Mouse (Mus musculus) gastrocnemius, adult 8-10 months (tissue): Measurements from ENCODE around the gene Efhd2. TPM values are rescaled to one million over a fixed set of nuclear protein-coding genes. Genes with fewer than 3 reads are reported as not detected.

Source experiments
- DNase-seq, 2 experiments: peaks; one replicate each; pipeline ENCODE4 v3.0.0; 2022; ENCODE audit warnings: low spot score in 2 of 2
- total RNA-seq, 4 experiments: library from RNA; stranded (reverse); gene quantifications; 2 replicates each; pipeline ENCODE4 v1.2.4; 2022

Gene Efhd2
- total RNA-seq, 4 experiments from 2014 or later = 2.1 to 3.7 (median 3.1) TPM

GRCm38 (mm10) chr4:141881289-141881914, 6.7 kb upstream of the Efhd2 start:
- DNase-seq = no peak

DNA sequence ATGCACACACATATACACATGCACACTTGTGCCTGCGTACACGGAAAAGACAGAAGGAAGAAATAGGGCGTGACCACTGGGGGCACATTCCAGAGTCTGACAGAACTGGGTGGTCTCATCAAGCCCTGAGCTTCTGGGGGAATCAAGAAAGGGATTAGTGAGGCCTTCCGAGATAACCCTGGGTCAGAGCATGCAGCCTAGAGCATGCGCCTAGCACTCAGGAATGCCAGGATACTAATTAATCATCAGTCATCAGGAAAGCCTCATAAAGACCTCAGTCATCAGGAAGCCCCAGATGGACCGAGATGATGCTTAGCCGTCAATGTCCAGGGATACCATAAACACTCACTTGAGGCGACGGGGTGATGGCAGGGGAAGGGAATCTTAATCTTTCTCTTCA, 5.2 kb upstream of the Efhd2 start:
- no peak for DNase-seq

- DNase-seq = no peak
These were observed 4.4 kb upstream of the Efhd2 start for GRCm38 (mm10) chr4:141879074-141879473.

GRCm38 (mm10) chr4:141878621-141879020, 3.9 kb upstream of the Efhd2 start:
- no peak for DNase-seq

- no peak for DNase-seq
These were observed 875 bp upstream of the Efhd2 start for GRCm38 (mm10) chr4:141875481-141876108.

DNA sequence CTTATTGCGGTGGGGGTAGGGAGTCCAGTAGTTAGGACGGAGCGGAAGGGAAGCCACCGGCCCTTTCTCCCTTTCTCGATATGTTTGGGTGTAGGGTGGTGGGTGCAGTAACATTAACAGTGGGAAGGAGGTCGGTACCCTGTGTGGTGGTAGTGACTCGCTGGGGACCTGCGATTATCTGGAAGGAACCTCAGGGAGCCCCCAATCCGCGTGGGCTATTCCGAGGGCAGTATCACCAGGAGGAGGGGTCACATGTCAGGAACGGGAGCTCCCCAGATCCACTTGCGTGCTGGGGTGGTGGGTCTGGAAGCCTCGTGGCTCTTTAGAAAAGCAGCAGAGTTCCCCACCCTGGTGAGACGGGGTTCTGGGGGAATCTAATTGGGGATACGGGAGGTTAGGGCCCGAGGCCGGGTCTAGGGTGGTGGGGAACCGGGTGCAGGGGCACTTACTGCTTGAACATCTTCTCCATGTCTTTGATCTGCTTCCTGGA, 564 bp downstream of the Efhd2 start:
- DNase-seq = no peak

DNA sequence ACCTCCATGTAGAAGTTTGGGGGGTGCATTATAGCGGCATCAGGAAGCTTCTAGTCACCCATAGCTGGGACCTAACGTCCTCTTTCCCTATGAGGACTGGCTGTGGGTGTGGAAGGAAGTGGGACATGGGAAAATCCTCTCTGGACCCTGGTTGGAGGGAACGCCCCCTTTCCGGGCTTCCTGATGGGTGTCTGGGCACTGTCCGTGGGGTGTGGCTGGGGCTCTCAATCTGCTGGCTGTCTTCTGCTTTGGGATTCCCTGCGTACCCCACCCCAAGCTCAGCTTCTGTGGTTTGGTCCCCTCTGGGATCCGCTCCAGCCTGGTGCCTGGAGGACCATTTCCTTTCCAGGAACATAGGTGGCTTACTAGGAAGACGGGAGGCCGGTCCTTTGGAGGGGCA, 1.7 kb downstream of the Efhd2 start:
- no peak for DNase-seq

- no peak for DNase-seq
These were observed 2.8 kb downstream of the Efhd2 start for GRCm38 (mm10) chr4:141871909-141872308.

- no peak for DNase-seq
These were observed 3.4 kb downstream of the Efhd2 start for GRCm38 (mm10) chr4:141871333-141871725.

DNA sequence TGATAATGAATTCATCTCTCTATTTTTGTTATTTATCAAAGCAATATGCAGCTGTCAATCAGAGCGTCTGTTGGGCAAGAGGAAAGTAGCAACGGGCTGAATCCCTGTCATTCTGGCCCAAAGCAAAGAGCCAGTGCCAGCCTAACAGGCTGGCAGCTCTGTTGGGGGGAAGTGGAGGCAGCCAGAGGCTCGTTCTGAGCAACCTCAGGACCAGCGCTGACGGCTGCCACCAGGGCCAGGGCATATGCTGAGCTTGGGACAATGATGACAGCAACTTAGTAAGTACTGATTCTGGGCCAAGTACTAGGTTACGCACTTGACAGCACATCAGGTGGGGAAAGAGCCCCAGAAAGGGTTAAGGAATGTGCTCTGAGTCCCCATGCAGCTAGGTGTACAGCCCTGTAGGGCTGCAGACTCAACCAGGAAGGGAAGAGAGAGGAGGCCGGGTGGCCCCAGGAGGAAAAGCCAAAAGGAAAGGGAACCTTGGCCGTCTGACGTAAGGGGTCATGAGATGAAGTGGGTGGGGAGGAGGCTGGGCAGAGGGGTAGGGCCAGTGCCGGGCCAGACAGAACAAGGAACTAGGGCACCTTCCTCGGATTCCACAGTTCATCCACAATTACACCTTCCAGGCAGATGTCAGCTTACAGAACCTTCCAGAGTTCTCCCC, 3.9 kb downstream of the Efhd2 start:
- no peak for DNase-seq

GRCm38 (mm10) chr4:141869436-141870215, 5.1 kb downstream of the Efhd2 start:
- DNase-seq = no peak

DNA sequence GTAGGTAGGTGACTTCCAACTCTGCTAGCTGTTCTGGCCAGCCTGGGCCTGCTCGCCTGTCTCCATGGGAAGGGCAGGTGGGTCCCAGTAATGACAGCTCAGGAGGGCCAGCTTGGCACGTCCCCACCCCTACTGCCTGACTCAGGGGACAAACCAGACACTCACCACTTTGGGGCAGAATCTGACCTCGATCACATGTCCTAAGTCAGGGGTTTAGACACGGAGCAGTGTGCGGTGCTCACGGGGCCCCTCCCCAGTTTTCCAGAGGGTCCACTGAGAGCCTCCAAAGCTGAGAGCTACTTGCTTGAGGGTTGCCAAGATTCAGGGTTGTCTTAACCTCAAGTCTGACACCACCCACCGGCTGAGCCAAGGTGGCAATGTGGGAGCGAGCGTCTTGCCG, 6.7 kb downstream of the Efhd2 start:
- DNase-seq = no peak

DNA sequence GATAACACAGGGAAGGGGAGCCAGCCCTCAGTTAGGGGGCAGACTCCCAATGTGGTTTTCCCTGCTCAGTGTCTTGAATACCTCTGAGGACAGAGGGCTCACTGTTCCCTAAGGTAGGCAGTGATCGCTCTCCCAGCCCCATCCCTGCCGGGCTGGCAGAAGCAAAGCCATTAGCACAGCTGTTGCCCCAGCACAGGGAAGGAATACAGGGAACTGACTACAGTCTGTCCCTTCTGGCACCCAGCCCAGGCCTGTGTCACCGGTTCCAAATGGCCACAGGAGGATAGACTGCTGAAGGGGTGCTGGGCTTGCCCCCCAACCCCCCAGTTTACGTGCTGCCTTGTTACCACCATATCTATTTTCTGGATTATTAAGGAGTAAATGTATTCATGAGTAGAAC, 7.2 kb downstream of the Efhd2 start:
- DNase-seq = no peak

GRCm38 (mm10) chr4:141866933-141867490, 7.7 kb downstream of the Efhd2 start:
- DNase-seq = no peak

DNA sequence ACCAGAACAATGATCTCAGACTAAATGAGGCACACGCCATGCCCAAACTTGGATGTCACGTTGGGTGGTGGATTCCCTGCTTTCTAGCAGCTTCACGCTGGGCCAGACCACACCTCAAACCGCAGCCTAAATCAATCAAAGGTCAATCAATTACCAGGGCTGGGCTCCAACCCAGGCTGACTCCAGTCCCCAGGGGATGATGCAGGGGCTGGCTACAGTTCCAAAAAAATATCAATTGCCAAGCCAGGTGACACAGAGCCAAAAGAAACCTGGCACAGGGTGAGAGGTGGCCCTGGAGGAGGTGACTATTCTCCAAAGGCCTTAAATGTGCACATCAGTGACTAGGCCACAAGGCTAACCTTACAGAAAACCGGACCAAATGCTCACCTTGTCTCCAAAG, 9.1 kb downstream of the Efhd2 start:
- DNase-seq = no peak

GRCm38 (mm10) chr4:141865006-141865405, 9.7 kb downstream of the Efhd2 start:
- no peak for DNase-seq

GRCm38 (mm10) chr4:141864506-141864905, 10.2 kb downstream of the Efhd2 start:
- DNase-seq = no peak

DNA sequence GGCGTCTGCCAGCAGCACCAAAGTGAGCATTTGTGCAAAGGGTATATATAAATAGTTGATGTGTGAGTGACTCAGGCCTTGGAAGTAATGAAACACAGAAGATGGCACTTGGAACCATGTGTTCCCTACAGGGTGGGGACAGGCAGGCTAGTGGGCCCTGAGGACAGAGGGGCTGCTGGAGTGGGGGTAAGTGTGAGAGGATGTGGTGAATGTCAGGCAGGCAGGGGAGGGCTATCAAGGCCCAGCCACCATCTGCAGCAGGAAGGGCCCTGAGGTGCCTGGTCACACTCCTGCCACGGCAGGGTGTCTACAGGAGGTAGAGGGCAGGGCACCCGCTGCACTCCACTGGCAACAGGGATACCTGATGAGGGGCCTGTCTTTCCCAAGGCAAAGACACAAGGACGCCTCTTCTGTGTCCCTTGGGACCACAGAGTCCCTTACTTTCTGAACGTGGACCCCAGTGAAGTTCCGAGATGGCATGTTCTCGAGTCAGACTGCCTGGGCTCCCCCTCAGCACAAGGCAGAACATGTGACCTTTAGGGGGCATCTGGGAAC, 10.9 kb downstream of the Efhd2 start:
- no peak for DNase-seq

DNA sequence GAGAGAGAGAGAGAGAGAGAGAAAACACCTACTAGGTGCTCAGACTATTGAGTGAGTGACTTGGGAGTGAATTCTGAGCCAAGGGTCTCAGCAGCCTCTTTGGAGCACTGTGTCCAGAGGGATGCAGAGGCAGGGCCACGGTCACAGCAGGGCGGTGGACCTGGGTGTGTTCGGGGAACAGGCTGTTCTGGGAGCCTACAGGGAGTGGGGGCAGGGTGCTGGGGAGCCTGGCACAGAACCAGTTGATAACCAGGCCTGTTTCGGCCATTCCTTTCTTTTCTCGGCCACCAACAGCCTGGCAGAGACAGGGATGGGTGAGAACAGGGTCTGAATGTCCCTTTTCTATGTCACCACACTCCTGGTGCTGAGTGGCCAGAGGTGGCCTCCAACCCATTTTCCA, 11.9 kb downstream of the Efhd2 start:
- DNase-seq = no peak

DNA sequence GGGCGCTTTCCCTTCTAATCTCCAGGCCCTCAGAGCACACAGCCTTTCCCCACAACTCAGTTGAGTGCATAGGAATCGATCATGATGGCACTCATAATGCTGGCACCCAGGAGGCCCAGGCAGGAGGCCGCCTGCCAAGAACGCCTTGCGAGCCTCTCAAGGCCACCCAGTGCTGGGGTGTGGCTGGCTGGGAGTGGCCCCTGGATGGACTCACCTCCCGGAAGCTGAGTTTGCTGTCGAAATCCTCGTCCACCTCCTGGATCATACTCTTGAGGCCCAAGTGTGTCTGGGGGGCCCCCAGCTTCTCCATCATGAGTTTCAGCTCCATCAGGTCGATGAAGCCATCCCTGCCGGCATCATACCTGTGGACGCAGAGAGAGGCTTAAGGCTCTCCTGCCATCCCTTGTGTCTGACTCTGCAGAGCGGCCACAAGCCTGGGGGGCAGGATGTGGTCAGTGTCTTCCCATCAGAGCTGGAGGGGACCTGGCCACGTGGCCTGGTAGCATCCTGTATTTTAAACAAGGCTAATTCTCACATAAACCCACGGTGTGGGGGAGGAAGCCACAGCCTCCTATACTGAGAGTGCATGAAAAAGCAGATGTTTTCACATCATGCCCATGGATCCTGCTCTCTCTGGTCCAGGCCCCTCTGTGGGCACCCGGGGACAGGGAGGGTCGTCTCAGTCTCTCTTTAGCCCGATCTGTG, 13.0 kb downstream of the Efhd2 start:
- DNase-seq = no peak
